Mouse (Mus musculus) bone marrow, adult 2 months (tissue): Measurements from ENCODE around the gene Tfap2c. TPM values are rescaled to one million over a fixed set of nuclear protein-coding genes. Genes with fewer than 3 reads are reported as not detected.

Source experiments
- H3K27ac ChIP-seq: fragments of 200-500 bp; 2 replicates; pipeline ENCODE4 v1.5.1; 2012; ENCODE audit warnings: low read depth, mild to moderate bottlenecking, control low read depth, inconsistent platforms, low read length; ENCODE audit not compliant: control insufficient read depth, poor library complexity, insufficient read depth
- H3K4me1 ChIP-seq: fragments of 200-500 bp; 2 replicates; pipeline ENCODE4 v1.6.1; 2011; ENCODE audit warnings: low read length; ENCODE audit not compliant: control insufficient read depth, insufficient read depth
- H3K4me3 ChIP-seq: fragments of 200-500 bp; replicated peaks from 2 replicates; pipeline ENCODE3; 2011; ENCODE audit warnings: mild to moderate bottlenecking, low read depth, low read length, control low read depth; ENCODE audit not compliant: control insufficient read depth
- CTCF ChIP-seq: fragments of 200-500 bp; IDR thresholded peaks from 2 replicates; pipeline ENCODE4 v1.5.1; 2011; ENCODE audit warnings: low read length, control low read depth; ENCODE audit not compliant: control insufficient read depth, insufficient read depth
- POLR2A ChIP-seq: fragments of 200-500 bp; IDR thresholded peaks from 2 replicates; pipeline ENCODE4 v1.6.1; 2011; ENCODE audit warnings: low read depth, mild to moderate bottlenecking, control low read depth, low read length, borderline replicate concordance; ENCODE audit not compliant: control insufficient read depth
- WGBS: fragments of 180-500 bp; shearing (Covaris S2); methylation state at CpG from one replicate; pipeline ENCODE4 v1.1.7; 2018; 5-methylcytosine and 5-hydroxymethylcytosine counted together
- polyA plus RNA-seq: library from polyadenylated mRNA; stranded (reverse); fragments of >200 nt; gene quantifications from 2 replicates; pipeline ENCODE4 v1.2.4, GENCODE M21; 2011; ENCODE audit warnings: low replicate concordance; ENCODE audit not compliant: missing spikeins, insufficient read depth, insufficient read length

Tfap2c gene
- polyA plus RNA-seq, 1 experiment = not detected

DNA sequence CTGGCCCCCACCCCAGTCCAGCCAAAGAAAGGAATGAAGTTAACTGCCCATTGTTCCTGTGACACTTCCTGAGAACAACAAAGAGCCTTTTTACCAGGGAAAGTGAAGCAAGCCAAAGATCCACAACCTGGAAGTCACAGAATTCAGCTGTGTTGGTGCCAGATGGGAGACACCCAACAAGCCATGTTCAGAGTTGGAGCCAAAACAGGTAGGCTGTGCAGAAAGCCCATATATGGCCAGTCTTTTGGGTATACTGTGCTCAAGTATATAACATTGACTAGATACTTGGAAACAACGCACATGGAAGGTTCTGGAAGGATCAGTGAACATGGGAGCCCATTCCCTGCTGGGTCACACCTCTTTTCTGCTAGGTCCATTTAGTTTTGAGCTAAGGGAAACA is 39.7 kb downstream of the Tfap2c start:
- H3K4me3 ChIP-seq = no peak overlapping the region
- H3K27ac ChIP-seq = no peak overlapping the region
- TF ChIP-seq POLR2A = no peak
- TF ChIP-seq CTCF = no peak
- 94% methylated on average over 1 of the region's 1 CpGs for WGBS
- no peaks in the 10 kb centered on the region for H3K4me1 ChIP-seq

DNA sequence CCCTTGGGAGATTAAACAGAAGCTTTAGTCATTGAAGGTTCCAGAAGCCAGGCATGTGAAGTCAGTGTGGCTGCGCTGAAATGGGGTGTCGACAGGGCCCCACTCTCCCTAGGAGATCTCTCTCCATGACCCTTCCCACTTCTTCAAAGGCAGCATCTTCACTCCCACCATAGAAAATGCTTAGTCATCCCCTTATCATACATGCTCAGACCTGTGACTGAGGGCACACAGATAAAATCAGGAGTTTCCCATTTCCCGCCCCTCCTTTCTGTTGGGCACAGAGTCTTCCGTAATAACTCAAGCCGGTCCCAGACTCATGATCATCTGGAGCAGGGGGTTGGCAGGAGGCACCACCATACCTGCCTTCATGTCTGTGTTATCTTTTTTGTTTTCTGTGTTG is 41.4 kb downstream of the Tfap2c start:
- Histone ChIP-seq H3K27ac (no peak overlapping the region), H3K4me1 (no peaks in the 10 kb centered on the region), H3K4me3 (no peak overlapping the region)
- TF ChIP-seq POLR2A (no peak), CTCF (no peak)
- 49% methylated on average over 5 of the region's 5 CpGs for WGBS

GRCm38 (mm10) chr2:172594326-172594725 is 44.9 kb downstream of the Tfap2c start:
- TF ChIP-seq CTCF (no peak), POLR2A (no peak)
- WGBS = 76% methylated on average over 7 of the region's 7 CpGs
- Histone ChIP-seq H3K4me1 (no peaks in the 10 kb centered on the region), H3K4me3 (no peak overlapping the region), H3K27ac (no peak overlapping the region)

DNA sequence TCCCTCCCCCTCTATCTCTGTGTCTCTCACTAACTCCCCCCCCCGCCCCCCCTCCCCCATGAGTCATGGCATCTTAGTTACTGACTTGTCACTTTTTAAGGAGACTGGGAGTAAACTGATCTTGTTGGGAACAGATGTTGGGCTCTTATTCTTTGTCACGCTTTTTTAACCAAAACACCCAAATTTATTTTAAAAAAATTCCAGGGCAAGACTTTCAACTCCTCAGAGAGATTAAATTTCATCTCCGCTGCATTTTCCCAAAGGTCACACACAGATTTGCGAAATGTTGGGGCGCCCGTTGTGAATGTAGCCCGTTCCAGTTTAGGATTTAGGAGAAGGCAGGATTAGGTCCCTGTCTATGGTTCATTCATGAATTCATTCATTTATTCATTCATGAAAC is 47.7 kb downstream of the Tfap2c start:
- H3K4me1 ChIP-seq = no peaks in the 10 kb centered on the region
- WGBS = 78% methylated on average over 7 of the region's 7 CpGs
- TF ChIP-seq CTCF = no peak
- no peak for TF ChIP-seq POLR2A
- no peak overlapping the region for H3K4me3 ChIP-seq
- H3K27ac ChIP-seq = no peak overlapping the region

- TF ChIP-seq CTCF = no peak
- TF ChIP-seq POLR2A = no peak
- WGBS = 70% methylated on average over 9 of the region's 9 CpGs
- H3K4me1 ChIP-seq = no peaks in the 10 kb centered on the region
- H3K4me3 ChIP-seq = no peak overlapping the region
- no peak overlapping the region for H3K27ac ChIP-seq
Measured at GRCm38 (mm10) chr2:172597881-172598280, 48.5 kb downstream of the Tfap2c start.

DNA sequence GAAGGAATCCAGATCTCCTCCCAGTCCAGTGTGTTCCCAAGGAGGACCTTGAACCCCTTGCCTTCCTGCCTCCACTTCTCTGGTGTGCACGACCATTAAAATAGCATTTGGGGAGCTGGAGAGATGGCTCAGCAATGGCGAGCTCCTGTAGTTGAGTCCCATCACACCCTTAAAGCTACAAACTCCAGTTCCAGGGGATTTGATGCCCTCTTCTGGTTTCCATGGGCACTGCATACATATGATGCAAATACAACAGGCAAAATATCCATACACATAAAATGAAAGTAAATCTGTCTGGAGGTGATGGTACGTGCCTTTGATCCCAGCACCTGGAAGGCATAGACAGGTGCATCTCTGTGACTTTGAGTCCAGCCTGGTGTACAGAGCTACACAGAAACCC is 55.2 kb downstream of the Tfap2c start:
- TF ChIP-seq POLR2A = no peak
- no peak for TF ChIP-seq CTCF
- H3K4me1 ChIP-seq = no peaks in the 10 kb centered on the region
- H3K4me3 ChIP-seq = no peak overlapping the region
- 82% methylated on average over 3 of the region's 3 CpGs for WGBS
- H3K27ac ChIP-seq = no peak overlapping the region

- TF ChIP-seq CTCF (no peak), POLR2A (no peak)
- no peaks in the 10 kb centered on the region for H3K4me1 ChIP-seq
- WGBS = 70% methylated on average over 7 of the region's 7 CpGs
- H3K4me3 ChIP-seq = no peak overlapping the region
- no peak overlapping the region for H3K27ac ChIP-seq
Measured at GRCm38 (mm10) chr2:172605642-172606041, 56.2 kb downstream of the Tfap2c start.

DNA sequence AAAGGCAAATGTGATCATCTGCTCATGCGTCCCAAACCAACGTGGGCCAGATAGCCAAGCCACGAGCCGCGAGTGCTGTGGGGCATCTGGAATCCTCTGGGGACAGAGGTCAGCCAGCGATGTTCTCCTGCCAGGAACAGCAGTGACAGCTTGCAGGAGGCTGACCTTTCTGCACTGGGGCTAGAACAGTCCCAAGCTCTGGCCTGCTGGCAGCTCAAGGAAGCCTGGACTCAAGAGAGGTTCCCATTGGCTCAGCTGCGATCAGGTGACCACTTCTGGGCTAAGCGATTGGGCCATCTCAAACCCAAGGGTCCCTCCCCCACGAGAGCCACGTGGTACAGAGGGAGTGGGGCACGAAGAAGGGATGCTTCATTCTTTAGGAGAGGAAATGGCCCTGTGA is 58.3 kb downstream of the Tfap2c start:
- Histone ChIP-seq H3K4me3 (no peak overlapping the region), H3K4me1 (no peaks in the 10 kb centered on the region), H3K27ac (no peak overlapping the region)
- 67% methylated on average over 11 of the region's 11 CpGs for WGBS
- no peak for TF ChIP-seq CTCF
- no peak for TF ChIP-seq POLR2A

Other genes with a start within 250 kb of the Tfap2c start
- gene Fam210b, start 204.0 kb upstream of the Tfap2c start, polyA plus RNA-seq = 31.2 and 39.6 TPM in 2 replicates
- 54.7 and 60.7 TPM in 2 replicates for gene Aurka, start 179.1 kb upstream of the Tfap2c start, polyA plus RNA-seq
- gene Cstf1, start 178.9 kb upstream of the Tfap2c start, polyA plus RNA-seq = 8.9 and 15.8 TPM in 2 replicates
- 2.4 and 6.6 TPM in 2 replicates for gene Cass4, start 155.8 kb upstream of the Tfap2c start, polyA plus RNA-seq
- gene Rtf2, start 109.0 kb upstream of the Tfap2c start, polyA plus RNA-seq = 38.4 and 53.6 TPM in 2 replicates
- not detected in 2 replicates for gene Gcnt7, start 91.0 kb upstream of the Tfap2c start, polyA plus RNA-seq
- gene Fam209, start 77.1 kb upstream of the Tfap2c start, polyA plus RNA-seq = 5.2 TPM in 1 of 2 replicates, not detected in the other